Mouse (Mus musculus) T-helper 2 cell (primary cell): Measurements from ENCODE around the gene Spaca6.
"Not testable (repeated sequence)": the region's sequence is repeated elsewhere in the genome, so short reads cannot be mapped to it uniquely, and the experiment has no call there.

Experiments used
- in situ Hi-C: fragments of 300-600 bp; cut with MboI, MseI; formaldehyde crosslinking; loops from one replicate; pipeline ENCODE4 v1.15.1; 2025; ENCODE audit warnings: high pct_unique_total_duplicates

Gene Spaca6

GRCm38 (mm10) chr17:17843534-17844261 lies 16.7 kb downstream of the Spaca6 start:
- in situ Hi-C loops: no loop called here

- in situ Hi-C loops: not testable (repeated sequence)
Measured at GRCm38 (mm10) chr17:17844606-17845005, 17.6 kb downstream of the Spaca6 start.

GRCm38 (mm10) chr17:17845187-17846027 lies 18.4 kb downstream of the Spaca6 start:
- in situ Hi-C loops: no loop called here

GRCm38 (mm10) chr17:17848988-17849387 lies 22.0 kb downstream of the Spaca6 start:
- in situ Hi-C loops: no loop called here

GRCm38 (mm10) chr17:17849906-17850712 lies 23.2 kb downstream of the Spaca6 start:
- in situ Hi-C loops: no loop called here

GRCm38 (mm10) chr17:17855064-17855838 lies 28.3 kb downstream of the Spaca6 start, which contains the start of gene Has1:
Has1 (minus strand) TSS chr17:17855205.
- in situ Hi-C loops: no loop called here

- in situ Hi-C loops: no loop called here
Measured at GRCm38 (mm10) chr17:17856612-17857011, 29.7 kb downstream of the Spaca6 start.

- in situ Hi-C loops: no loop called here
Measured at GRCm38 (mm10) chr17:17857446-17857845, 30.5 kb downstream of the Spaca6 start.

- in situ Hi-C loops: no loop called here
Measured at GRCm38 (mm10) chr17:17860110-17860509, 33.2 kb downstream of the Spaca6 start.

GRCm38 (mm10) chr17:17862360-17862759 lies 35.4 kb downstream of the Spaca6 start:
- in situ Hi-C loops: no loop called here

GRCm38 (mm10) chr17:17865168-17865567 lies 38.2 kb downstream of the Spaca6 start:
- in situ Hi-C loops: no loop called here

- in situ Hi-C loops: no loop called here
Measured at GRCm38 (mm10) chr17:17866801-17867469, 40.0 kb downstream of the Spaca6 start.

- in situ Hi-C loops: no loop called here
Measured at GRCm38 (mm10) chr17:17870892-17871550, 44.1 kb downstream of the Spaca6 start.

GRCm38 (mm10) chr17:17871697-17872096 lies 44.7 kb downstream of the Spaca6 start:
- in situ Hi-C loops: no loop called here

- in situ Hi-C loops: no loop called here
Measured at GRCm38 (mm10) chr17:17879347-17879746, 52.4 kb downstream of the Spaca6 start.

- in situ Hi-C loops: no loop called here
Measured at GRCm38 (mm10) chr17:17882672-17883071, 55.7 kb downstream of the Spaca6 start.

GRCm38 (mm10) chr17:17883840-17884239 lies 56.9 kb downstream of the Spaca6 start, which contains the start of gene Fpr1:
Fpr1 (minus strand) TSS chr17:17883940.
- in situ Hi-C loops: no loop called here

- in situ Hi-C loops: no loop called here
Measured at GRCm38 (mm10) chr17:17887774-17888248, 60.9 kb downstream of the Spaca6 start, which contains the start of the genes Fpr2 and Fpr3. Fpr2 (plus strand) TSS chr17:17887824. Fpr3 (plus strand) TSS chr17:17887852.

- in situ Hi-C loops: no loop called here
Measured at GRCm38 (mm10) chr17:17889732-17890425, 62.9 kb downstream of the Spaca6 start.
